Mouse (Mus musculus) hindbrain, embryonic 15.5 days (tissue): ENCODE results near the gene Btbd19. TPM values are rescaled to one million over a fixed set of nuclear protein-coding genes. Genes with fewer than 3 reads are reported as not detected.
A peak's percentile ranks its signal among the peaks of the same experiment; 100 is the strongest.

Source experiments
- ATAC-seq: fragments of 200-750 bp; cut with Nextera tagmentation; 2 replicates; pipeline ENCODE4 v1.8.0; 2017; ENCODE audit warnings: low read depth, moderate number of reproducible peaks, moderate TSS enrichment; ENCODE audit not compliant: low FRiP score
- H3K27ac ChIP-seq: fragments of 300-500 bp; sonication (generic); replicated peaks from 2 replicates; pipeline ENCODE4 v1.5.1; 2015; ENCODE audit warnings: mild to moderate bottlenecking, inconsistent platforms
- H3K27me3 ChIP-seq: fragments of 300-500 bp; sonication (generic); 2 replicates; pipeline ENCODE4 v1.6.1; 2015; ENCODE audit warnings: control low read depth, inconsistent platforms
- H3K36me3 ChIP-seq: fragments of 300-500 bp; sonication (generic); 2 replicates; pipeline ENCODE4 v1.6.1; 2015; ENCODE audit warnings: control low read depth, inconsistent platforms
- H3K4me1 ChIP-seq: fragments of 300-500 bp; sonication (generic); replicated peaks from 2 replicates; pipeline ENCODE4 v1.6.1; 2015; ENCODE audit warnings: control low read depth, inconsistent platforms
- H3K4me2 ChIP-seq: fragments of 300-500 bp; sonication (generic); 2 replicates; pipeline ENCODE4 v1.6.1; 2015; ENCODE audit warnings: moderate library complexity, mild to moderate bottlenecking, inconsistent platforms
- H3K4me3 ChIP-seq: fragments of 300-500 bp; sonication (generic); 2 replicates; pipeline ENCODE4 v1.5.1; 2015; ENCODE audit warnings: mild to moderate bottlenecking, inconsistent platforms
- H3K9ac ChIP-seq: fragments of 300-500 bp; sonication (generic); 2 replicates; pipeline ENCODE4 v1.6.1; 2015; ENCODE audit warnings: inconsistent platforms
- H3K9me3 ChIP-seq: fragments of 300-500 bp; sonication (generic); 2 replicates; pipeline ENCODE4 v1.6.1; 2016; ENCODE audit warnings: control low read depth, inconsistent platforms
- WGBS: fragments of 180-500 bp; shearing (Covaris S2); methylation state at CpG from one replicate; pipeline ENCODE4 v1.1.7; 2015; 5-methylcytosine and 5-hydroxymethylcytosine counted together
- polyA plus RNA-seq: library from polyadenylated mRNA; unstranded; fragments of >200 nt; fragmentation: Nextera tagmentation; extraction: Ambion mirVana; gene quantifications from 2 replicates; pipeline ENCODE4 v1.2.1, GENCODE M21; 2015

Btbd19 gene
- polyA plus RNA-seq, 1 experiment from 2014 or later, result 4.7 TPM

- Histone ChIP-seq H3K4me1 (peaks cover 10% of the 10 kb centered on the region), H3K4me3 (no peak overlapping the region), H3K27me3 (no peaks in the 10 kb centered on the region), H3K27ac (no peak overlapping the region), H3K36me3 (peaks cover 41% of the 10 kb centered on the region), H3K9ac (no peak overlapping the region), H3K4me2 (no peak overlapping the region), H3K9me3 (no peaks in the 10 kb centered on the region)
- 70% methylated on average over 24 of the region's 24 CpGs for WGBS
- ATAC-seq, result no peak
Measured at GRCm38 (mm10) chr4:117148815-117149214, 23.3 kb upstream of the Btbd19 start.

GRCm38 (mm10) chr4:117148047-117148713 lies 22.7 kb upstream of the Btbd19 start:
- 89% methylated on average over 18 of the region's 18 CpGs for WGBS
- Histone ChIP-seq H3K36me3 (peaks cover 34% of the 10 kb centered on the region), H3K4me2 (no peak overlapping the region)

DNA sequence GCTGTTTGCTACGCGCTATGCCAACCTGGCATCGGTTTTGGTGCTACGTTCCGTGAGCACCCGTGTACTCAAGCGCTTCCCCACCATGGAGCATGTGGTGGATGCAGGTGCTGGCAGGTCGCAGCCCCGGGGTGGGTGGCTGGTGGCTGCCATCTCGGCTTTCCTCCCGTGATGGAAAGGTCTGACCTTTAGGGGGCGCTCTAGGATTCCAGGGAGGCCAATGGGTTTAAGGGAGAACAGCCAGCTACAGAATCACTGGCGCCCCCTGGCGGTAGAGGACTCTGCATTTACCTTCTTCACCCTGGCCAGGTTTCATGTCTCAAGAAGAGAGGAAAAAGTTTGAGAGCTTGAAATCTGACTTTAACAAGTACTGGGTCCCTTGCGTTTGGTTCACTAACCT lies 20.7 kb upstream of the Btbd19 start:
- no peak overlapping the region for H3K4me3 ChIP-seq
- H3K9me3 ChIP-seq, result no peaks in the 10 kb centered on the region
- WGBS, result 31% methylated on average over 15 of the region's 15 CpGs
- no peak for ATAC-seq
- no peak overlapping the region for H3K27ac ChIP-seq
- no peaks in the 10 kb centered on the region for H3K4me1 ChIP-seq
- H3K27me3 ChIP-seq, result no peaks in the 10 kb centered on the region
- H3K9ac ChIP-seq, result no peak overlapping the region
- H3K36me3 ChIP-seq, result peaks cover 17% of the 10 kb centered on the region
- no peak overlapping the region for H3K4me2 ChIP-seq

More at GRCm38 (mm10) chr4:117148047-117148713, 22.7 kb upstream of the Btbd19 start:
- H3K9ac ChIP-seq, result no peak overlapping the region
- no peak overlapping the region for H3K4me3 ChIP-seq
- no peak for ATAC-seq
- no peaks in the 10 kb centered on the region for H3K9me3 ChIP-seq
- peaks cover 7% of the 10 kb centered on the region for H3K4me1 ChIP-seq
- H3K27me3 ChIP-seq, result no peaks in the 10 kb centered on the region
- no peak overlapping the region for H3K27ac ChIP-seq

DNA sequence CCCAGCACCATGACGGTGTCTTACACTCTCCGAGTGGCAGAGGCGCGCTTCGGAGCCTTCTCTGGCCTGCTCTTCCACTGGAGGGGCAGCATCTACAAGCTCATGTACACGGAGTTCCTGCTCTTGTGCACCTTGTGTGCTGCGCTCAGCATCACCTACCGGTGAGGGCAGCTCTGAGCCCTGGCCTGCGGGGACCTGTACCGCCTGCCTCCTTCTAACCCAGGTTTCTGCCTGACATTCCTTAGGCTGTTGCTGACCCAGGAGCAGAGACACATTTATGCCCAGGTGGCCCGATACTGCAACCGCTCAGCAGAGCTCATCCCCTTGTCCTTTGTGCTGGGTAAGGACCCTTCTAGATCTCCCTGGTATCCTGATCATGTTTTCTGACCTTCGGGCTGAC lies 19.7 kb upstream of the Btbd19 start:
- H3K36me3 ChIP-seq, result peaks cover 8% of the 10 kb centered on the region
- ATAC-seq, result no peak
- no peak overlapping the region for H3K4me2 ChIP-seq
- no peak overlapping the region for H3K4me3 ChIP-seq
- no peaks in the 10 kb centered on the region for H3K9me3 ChIP-seq
- no peaks in the 10 kb centered on the region for H3K4me1 ChIP-seq
- no peak overlapping the region for H3K9ac ChIP-seq
- no peaks in the 10 kb centered on the region for H3K27me3 ChIP-seq
- 93% methylated on average over 13 of the region's 13 CpGs for WGBS
- H3K27ac ChIP-seq, result no peak overlapping the region

GRCm38 (mm10) chr4:117143023-117143422 lies 17.5 kb upstream of the Btbd19 start:
- no peaks in the 10 kb centered on the region for H3K27me3 ChIP-seq
- no peak overlapping the region for H3K27ac ChIP-seq
- H3K9me3 ChIP-seq, result no peaks in the 10 kb centered on the region
- no peak overlapping the region for H3K9ac ChIP-seq
- no peak for ATAC-seq
- WGBS, result 77% methylated on average over 7 of the region's 7 CpGs
- H3K4me1 ChIP-seq, result no peaks in the 10 kb centered on the region
- no peak overlapping the region for H3K4me2 ChIP-seq
- H3K4me3 ChIP-seq, result no peak overlapping the region
- H3K36me3 ChIP-seq, result no peaks in the 10 kb centered on the region

- H3K4me1 ChIP-seq, result no peaks in the 10 kb centered on the region
- H3K27ac ChIP-seq, result no peak overlapping the region
- H3K36me3 ChIP-seq, result no peaks in the 10 kb centered on the region
- 35% methylated on average over 4 of the region's 4 CpGs for WGBS
- H3K9ac ChIP-seq, result no peak overlapping the region
- H3K9me3 ChIP-seq, result no peaks in the 10 kb centered on the region
- H3K4me2 ChIP-seq, result no peak overlapping the region
- no peak overlapping the region for H3K4me3 ChIP-seq
- H3K27me3 ChIP-seq, result no peaks in the 10 kb centered on the region
- no peak for ATAC-seq
Measured at GRCm38 (mm10) chr4:117140613-117141012, 15.1 kb upstream of the Btbd19 start.

DNA sequence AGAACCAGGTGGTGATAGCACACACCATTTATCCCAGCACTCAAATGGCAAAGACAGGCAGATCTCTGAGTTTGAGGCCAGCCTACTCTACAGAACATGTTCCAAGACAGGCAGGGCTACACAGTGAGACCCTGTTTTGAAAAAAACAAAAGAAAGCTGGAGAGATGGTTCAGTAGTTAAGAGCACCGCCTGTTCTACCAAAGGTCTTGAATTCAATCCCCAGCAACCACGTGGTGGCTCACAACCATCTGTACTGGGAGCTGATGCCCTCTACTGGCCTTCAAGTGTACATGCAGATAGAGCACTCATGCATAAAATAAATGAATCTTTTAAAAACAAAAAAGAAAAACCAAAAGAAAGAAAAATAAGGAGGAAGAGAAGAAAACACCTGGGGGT lies 13.7 kb upstream of the Btbd19 start:
- no peak overlapping the region for H3K4me3 ChIP-seq
- H3K27ac ChIP-seq, result no peak overlapping the region
- no peak for ATAC-seq
- no peak overlapping the region for H3K9ac ChIP-seq
- H3K4me2 ChIP-seq, result no peak overlapping the region
- H3K4me1 ChIP-seq, result peaks cover 5% of the 10 kb centered on the region
- H3K9me3 ChIP-seq, result no peaks in the 10 kb centered on the region
- no peaks in the 10 kb centered on the region for H3K36me3 ChIP-seq
- 3% methylated on average over 2 of the region's 2 CpGs for WGBS
- H3K27me3 ChIP-seq, result no peaks in the 10 kb centered on the region

DNA sequence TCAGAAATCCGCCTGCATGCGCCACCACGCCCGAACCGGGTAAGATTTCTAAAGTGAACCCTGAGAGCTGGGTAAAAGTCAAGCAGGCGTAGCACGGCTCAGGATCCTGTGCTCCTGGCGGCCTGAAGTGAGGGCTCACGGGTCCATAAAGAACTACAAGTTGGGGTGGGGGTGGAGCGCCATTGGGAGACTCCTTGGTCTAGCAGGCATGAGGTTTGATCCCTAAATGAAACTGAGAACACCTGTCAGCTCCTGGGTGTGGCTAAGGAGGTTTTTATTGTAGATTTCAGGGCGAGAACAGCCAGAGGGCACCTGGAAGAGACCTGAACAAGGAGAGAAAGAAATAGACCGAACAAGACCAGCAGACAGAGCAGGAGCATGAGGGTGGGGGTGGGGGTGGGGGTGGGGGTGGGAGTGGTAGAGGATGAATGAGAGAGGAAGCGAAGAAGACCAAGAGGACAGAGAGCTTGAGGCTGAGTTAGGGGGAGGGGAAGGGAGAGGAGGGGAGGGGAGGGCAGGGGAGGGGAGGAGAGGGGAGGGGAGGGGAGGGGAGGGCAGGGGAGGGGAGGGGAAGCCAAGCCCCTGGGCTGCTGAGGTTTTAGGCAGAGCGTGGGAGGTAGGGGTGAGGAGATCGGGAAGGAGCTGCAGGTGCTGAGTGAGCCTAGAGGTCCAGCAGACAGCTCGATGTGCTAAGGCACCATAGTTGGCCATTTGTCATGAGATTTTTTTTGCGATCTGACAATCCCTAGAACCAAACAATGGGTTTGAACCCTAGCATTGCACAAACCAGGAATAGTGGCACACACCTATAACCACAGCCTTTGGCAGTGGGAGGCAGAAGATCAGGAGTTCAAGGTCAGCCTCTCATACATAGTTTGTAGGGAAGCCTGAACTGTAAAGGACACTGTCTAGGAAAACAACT lies 13.0 kb upstream of the Btbd19 start:
- no peak for ATAC-seq
- Histone ChIP-seq H3K36me3 (no peaks in the 10 kb centered on the region), H3K4me1 (peaks cover 7% of the 10 kb centered on the region), H3K27ac (no peak overlapping the region), H3K9ac (no peak overlapping the region), H3K4me3 (no peak overlapping the region), H3K4me2 (no peak overlapping the region), H3K9me3 (no peaks in the 10 kb centered on the region), H3K27me3 (no peaks in the 10 kb centered on the region)
- 74% methylated on average over 16 of the region's 17 CpGs for whole genome bisulfite sequencing

DNA sequence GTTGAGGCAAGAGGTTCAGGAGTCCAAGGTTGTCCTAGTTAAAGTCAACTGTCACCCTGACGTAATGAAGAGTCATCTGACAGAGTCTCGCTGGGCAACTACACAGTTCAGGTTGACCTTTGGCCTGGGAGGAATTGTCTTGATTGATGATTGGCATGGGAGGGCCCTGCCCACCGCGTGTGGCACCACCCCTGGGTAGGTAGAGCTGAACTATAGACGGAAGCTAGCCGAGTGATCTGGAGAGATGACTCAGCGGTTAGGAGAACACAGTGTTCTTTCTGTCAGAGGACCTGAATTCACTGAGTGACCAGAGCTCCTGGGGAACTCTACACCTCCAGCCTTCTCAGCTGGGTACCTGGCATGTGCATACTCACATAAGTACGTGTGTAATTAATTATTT lies 10.5 kb upstream of the Btbd19 start:
- Histone ChIP-seq H3K27ac (no peak overlapping the region), H3K27me3 (no peaks in the 10 kb centered on the region), H3K9me3 (no peaks in the 10 kb centered on the region), H3K4me2 (no peak overlapping the region), H3K4me1 (peaks cover 30% of the 10 kb centered on the region), H3K9ac (no peak overlapping the region), H3K36me3 (0 out of 2 replicates have a peak, but pooled peaks cover under 1% of the 10 kb centered on the region), H3K4me3 (no peak overlapping the region)
- WGBS, result 21% methylated on average over 8 of the region's 8 CpGs
- ATAC-seq, result no peak

- Histone ChIP-seq H3K27ac (peak overlapping the region; percentile 65), H3K9me3 (no peaks in the 10 kb centered on the region), H3K9ac (no peak overlapping the region), H3K27me3 (no peaks in the 10 kb centered on the region), H3K36me3 (peaks cover 11% of the 10 kb centered on the region; the same call in 1 of the 2 replicates), H3K4me3 (no peak overlapping the region), H3K4me1 (peaks cover 36% of the 10 kb centered on the region), H3K4me2 (peak overlapping the region; percentile 81)
- ATAC-seq, result no peak
- 47% methylated on average over 2 of the region's 2 CpGs for WGBS
Measured at GRCm38 (mm10) chr4:117134601-117134995, 9.1 kb upstream of the Btbd19 start.

DNA sequence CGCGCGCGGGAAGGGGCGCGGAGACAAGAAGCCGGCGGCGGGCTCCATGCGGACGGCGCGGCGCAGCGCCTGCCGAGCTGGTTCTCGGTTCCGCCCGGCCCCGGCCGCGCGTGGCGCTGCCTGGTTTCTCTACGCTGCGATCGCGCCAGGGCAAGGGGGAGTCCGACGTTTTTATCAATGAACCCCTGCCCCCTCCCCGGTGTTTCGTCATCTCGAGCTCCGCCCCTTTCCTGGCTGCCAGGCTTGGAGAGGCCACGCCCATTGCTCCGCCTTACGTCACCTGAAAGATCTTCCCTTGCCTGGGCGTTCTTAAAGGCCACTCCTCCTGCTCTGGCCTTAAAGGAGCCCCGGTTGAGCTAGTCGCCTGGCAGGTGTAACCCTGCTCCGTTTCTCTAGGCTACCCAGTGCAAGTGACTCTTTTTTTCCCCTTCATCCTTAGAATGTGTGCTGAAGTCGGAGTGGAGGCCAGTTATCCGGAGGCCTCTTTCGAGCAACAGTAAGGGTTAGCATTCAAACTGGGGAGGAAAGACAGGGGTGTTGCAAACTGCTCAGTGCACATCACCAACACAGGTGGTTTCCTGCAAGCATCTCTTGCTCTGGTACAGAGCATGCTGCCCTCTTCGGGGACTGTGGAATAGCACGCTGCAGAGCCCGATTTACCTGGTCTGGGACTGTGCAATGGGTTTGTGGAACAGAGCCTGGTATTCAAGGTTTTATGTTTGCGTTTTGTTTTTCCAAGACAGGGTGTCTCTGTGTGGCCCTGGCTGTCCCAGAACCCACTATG lies 8.5 kb upstream of the Btbd19 start, which contains the start of gene Plk3:
Gene Plk3 (minus strand): TSS at position 147 of the 784 bp plus-strand sequence.
- Histone ChIP-seq H3K27ac (peak within 1 kb of the TSS; percentile 84), H3K36me3 (peaks cover 13% of the 10 kb centered on the region; the same call in 1 of the 2 replicates), H3K4me2 (peak within 1 kb of the TSS; percentile 81), H3K9me3 (no peaks in the 10 kb centered on the region), H3K9ac (peak within 1 kb of the TSS; percentile 81), H3K4me1 (peaks cover 36% of the 10 kb centered on the region), H3K27me3 (no peaks in the 10 kb centered on the region), H3K4me3 (peak within 1 kb of the TSS; percentile 91)
- peak; percentile 93 for ATAC-seq
- WGBS, result 3% methylated on average over 30 of the region's 48 CpGs
